Mouse (Mus musculus): ENCODE measurements around the gene Rab31.

DNA sequence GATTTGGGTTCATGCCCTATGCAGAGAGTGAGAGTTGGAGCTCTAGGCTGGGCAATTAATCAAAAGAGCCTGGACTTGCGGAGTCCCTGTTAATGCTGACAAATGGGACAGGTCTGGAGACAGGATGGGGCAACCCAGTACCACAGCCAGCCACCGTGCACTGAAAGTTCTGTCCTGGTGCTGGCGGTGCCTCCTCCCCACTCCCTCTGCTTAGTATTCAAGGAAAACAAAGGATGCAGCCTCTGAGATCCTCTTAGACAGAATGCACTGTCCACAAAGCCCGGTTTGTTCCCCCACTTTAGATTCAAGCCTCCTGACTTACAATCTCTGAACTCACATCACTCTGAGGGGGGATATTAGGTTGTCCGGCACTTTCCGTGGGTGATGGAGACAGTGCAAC lies 26.2 kb downstream of the Rab31 start:
- no peak for TF ChIP-seq POLR2A (IDR thresholded peaks at IDR 0.05; ENCODE audit: control insufficient read depth, low read depth, low read length)
- TF ChIP-seq CTCF (IDR thresholded peaks at IDR 0.05; ENCODE audit: control insufficient read depth, insufficient read depth, insufficient replicate concordance, low read depth, low read length), result no peak
